Mouse (Mus musculus): ENCODE measurements at regions not wholly inside any gene's neighbourhood (a gene's known extent, or its start where the extent isn't known, plus 50 kb on each side); places are given as distances from the start of the nearest gene placed in this dataset.

DNA sequence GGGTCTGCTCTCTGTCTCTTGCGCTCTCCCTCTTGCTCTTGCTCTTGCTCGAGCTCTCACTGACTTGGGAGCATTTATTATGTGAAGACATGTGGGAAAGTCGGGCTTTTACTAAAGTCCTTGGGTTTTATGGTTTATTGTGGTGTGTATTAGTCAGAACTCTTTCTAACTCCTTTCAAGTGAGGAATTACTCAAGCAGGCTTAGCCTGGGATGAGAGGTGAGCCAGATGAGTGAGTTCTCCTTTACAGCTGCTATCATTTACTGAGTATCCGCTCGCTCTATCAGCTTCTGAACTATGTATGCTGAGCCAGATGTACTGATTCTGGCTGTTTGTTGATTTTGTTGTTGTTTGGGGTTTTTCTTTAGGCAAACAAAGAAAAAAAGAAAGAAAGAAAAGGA lies 190.4 kb upstream of the Zfp637 start:
- Histone ChIP-seq H3K27me3 (replicated peaks) (peaks cover 91% of the 10 kb centered on the region), H3K4me1 (ENCODE audit: control insufficient read depth in 1 of 2, insufficient read depth in 2 of 2) (no peaks in the 10 kb centered on the region), H3K9ac (ENCODE audit: insufficient read depth, low read depth) (no peak overlapping the region), H3K4me2 (ENCODE audit: insufficient read depth, low read depth, poor library complexity, severe bottlenecking) (no peak overlapping the region), H3K9me3 (replicated peaks; ENCODE audit: low read length) (no peaks in the 10 kb centered on the region), H3K4me3 (replicated peaks in 1 of 3; ENCODE audit: low read depth in 2 of 3, low read length in 2 of 3, poor library complexity in 1 of 3) (no peak overlapping the region), H3K36me3 (replicated peaks in 1 of 2; ENCODE audit: control insufficient read depth in 1 of 2, insufficient read depth in 1 of 2, low read length in 1 of 2) (no peaks in the 10 kb centered on the region), H3K79me2 (replicated peaks; ENCODE audit: control insufficient read depth, extremely low read depth, insufficient read depth, poor library complexity, severe bottlenecking) (no peaks in the 10 kb centered on the region), H3K27ac (ENCODE audit: insufficient read depth, low read depth) (no peak overlapping the region)
- dilution Hi-C loops (cut with MboI; ENCODE audit: extremely low pct_ligation_motif_present, extremely low pct_unique_long_range_greater_than_20kb, low sequenced_read_pairs) (no loop called here), in situ Hi-C loops (cut with MboI; ENCODE audit: low pct_ligation_motif_present, low pct_unique_long_range_greater_than_20kb, low sequenced_read_pairs) (no loop called here)
- TF ChIP-seq BHLHE40 (IDR thresholded peaks at IDR 0.05; ENCODE audit: low read depth, low read length) = no peak
- no peak for TF ChIP-seq JUND (conservative IDR thresholded peaks at IDR 0.05; ENCODE audit: low read depth, low read length)
- no peak for TF ChIP-seq GABPA (IDR thresholded peaks at IDR 0.05; ENCODE audit: insufficient replicate concordance, low read depth, low read length)
- TF ChIP-seq UBTF (IDR thresholded peaks at IDR 0.05; ENCODE audit: low read depth, low read length) = no peak
- no peak for TF ChIP-seq KAT2A (IDR thresholded peaks at IDR 0.05; ENCODE audit: insufficient replicate concordance, low read length)
- TF ChIP-seq SMC3 (IDR thresholded peaks at IDR 0.05; ENCODE audit: low read depth, low read length) = no peak
- TF ChIP-seq ZMIZ1 (IDR thresholded peaks at IDR 0.05; ENCODE audit: low read depth, low read length) = no peak
- no peak for TF ChIP-seq CTCF (conservative IDR thresholded peaks at IDR 0.05 in 1 of 2, IDR thresholded peaks at IDR 0.05 in 1 of 2; ENCODE audit: low read depth in 2 of 2, low read length in 2 of 2)
- no peak for DNase-seq (ENCODE audit: extremely low read depth)

DNA sequence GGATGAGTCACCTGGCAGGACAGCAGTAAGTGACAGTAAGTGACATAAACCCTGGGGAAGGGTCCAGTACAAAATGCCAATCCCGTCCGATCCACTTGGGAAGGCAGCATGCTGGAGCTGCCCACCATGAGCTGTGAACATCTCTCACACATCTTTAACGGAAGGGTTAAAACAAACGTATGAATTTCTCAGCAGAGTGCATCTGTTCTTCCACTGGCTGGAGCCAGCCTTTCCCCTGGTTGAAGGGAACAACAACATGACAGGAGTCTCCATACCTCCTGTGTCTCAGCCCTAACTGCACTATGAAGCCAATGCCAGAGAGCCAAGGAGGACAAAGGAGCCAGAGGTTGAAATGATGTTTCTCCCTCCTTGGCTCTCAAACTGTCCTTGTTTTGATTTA lies 189.4 kb upstream of the Zfp637 start:
- TF ChIP-seq IRF4 (IDR thresholded peaks at IDR 0.05; ENCODE audit: low read depth, low read length) (no peak), KAT2A (IDR thresholded peaks at IDR 0.05; ENCODE audit: insufficient replicate concordance, low read length) (no peak), MAX (IDR thresholded peaks at IDR 0.05; ENCODE audit: low read length) (no peak), USF1 (IDR thresholded peaks at IDR 0.05; ENCODE audit: low read depth, low read length) (no peak), ZC3H11A (IDR thresholded peaks at IDR 0.05; ENCODE audit: low read depth, low read length) (no peak)
- in situ Hi-C loops (cut with MboI; ENCODE audit: low pct_ligation_motif_present, low pct_unique_long_range_greater_than_20kb, low sequenced_read_pairs) = no loop called here
- Histone ChIP-seq H3K9me3 (replicated peaks; ENCODE audit: low read length) (no peaks in the 10 kb centered on the region), H3K79me2 (replicated peaks; ENCODE audit: control insufficient read depth, extremely low read depth, insufficient read depth, poor library complexity, severe bottlenecking) (no peaks in the 10 kb centered on the region), H3K27ac (ENCODE audit: insufficient read depth, low read depth) (no peak overlapping the region), H3K9ac (ENCODE audit: insufficient read depth, low read depth) (no peak overlapping the region), H3K27me3 (replicated peaks) (peaks cover 90% of the 10 kb centered on the region), H3K36me3 (replicated peaks in 1 of 2; ENCODE audit: control insufficient read depth in 1 of 2, insufficient read depth in 1 of 2, low read length in 1 of 2) (no peaks in the 10 kb centered on the region), H3K4me2 (ENCODE audit: insufficient read depth, low read depth, poor library complexity, severe bottlenecking) (no peak overlapping the region), H3K4me3 (replicated peaks in 1 of 3; ENCODE audit: low read depth in 2 of 3, low read length in 2 of 3, poor library complexity in 1 of 3) (no peak overlapping the region), H3K4me1 (ENCODE audit: control insufficient read depth in 1 of 2, insufficient read depth in 2 of 2) (no peaks in the 10 kb centered on the region)
- no peak for DNase-seq (ENCODE audit: extremely low read depth)
- dilution Hi-C loops (cut with MboI; ENCODE audit: extremely low pct_ligation_motif_present, extremely low pct_unique_long_range_greater_than_20kb, low sequenced_read_pairs) = no loop called here

DNA sequence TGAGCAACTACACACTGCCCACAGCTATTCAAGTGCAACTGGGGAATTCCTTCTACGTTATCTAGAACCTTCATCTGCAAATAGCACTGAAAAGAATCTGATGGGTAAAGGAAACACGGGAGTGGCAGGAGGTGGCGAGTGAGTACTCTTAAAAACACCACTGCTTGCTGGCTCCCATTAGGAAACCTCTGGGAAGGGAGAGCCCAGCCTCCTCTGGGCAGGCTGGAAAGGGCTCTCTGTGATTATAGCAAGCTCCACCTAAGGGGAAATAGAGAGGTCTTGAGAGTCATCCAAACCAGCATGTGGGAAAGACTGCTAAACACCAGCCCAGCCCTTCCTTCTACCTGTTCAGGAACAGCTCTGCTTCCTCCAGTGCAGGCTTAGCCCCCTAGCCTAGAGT lies 189.0 kb upstream of the Zfp637 start:
- Histone ChIP-seq H3K9ac (ENCODE audit: insufficient read depth, low read depth) (no peak overlapping the region), H3K36me3 (replicated peaks in 1 of 2; ENCODE audit: control insufficient read depth in 1 of 2, insufficient read depth in 1 of 2, low read length in 1 of 2) (no peaks in the 10 kb centered on the region), H3K79me2 (replicated peaks; ENCODE audit: control insufficient read depth, extremely low read depth, insufficient read depth, poor library complexity, severe bottlenecking) (no peaks in the 10 kb centered on the region), H3K27me3 (replicated peaks) (peaks cover 89% of the 10 kb centered on the region), H3K27ac (ENCODE audit: insufficient read depth, low read depth) (no peak overlapping the region), H3K4me2 (ENCODE audit: insufficient read depth, low read depth, poor library complexity, severe bottlenecking) (no peak overlapping the region), H3K4me1 (ENCODE audit: control insufficient read depth in 1 of 2, insufficient read depth in 2 of 2) (no peaks in the 10 kb centered on the region), H3K9me3 (replicated peaks; ENCODE audit: low read length) (no peaks in the 10 kb centered on the region), H3K4me3 (replicated peaks in 1 of 3; ENCODE audit: low read depth in 2 of 3, low read length in 2 of 3, poor library complexity in 1 of 3) (no peak overlapping the region)
- TF ChIP-seq POLR2A (IDR thresholded peaks at IDR 0.05; ENCODE audit: low read depth, low read length) (no peak), BHLHE40 (IDR thresholded peaks at IDR 0.05; ENCODE audit: low read depth, low read length) (no peak), RAD21 (IDR thresholded peaks at IDR 0.05; ENCODE audit: low read depth, low read length) (no peak), EP300 (IDR thresholded peaks at IDR 0.05; ENCODE audit: low read length) (no peak), USF2 (conservative IDR thresholded peaks at IDR 0.05; ENCODE audit: low read depth, low read length) (no peak), GABPA (IDR thresholded peaks at IDR 0.05; ENCODE audit: insufficient replicate concordance, low read depth, low read length) (no peak), CHD1 (IDR thresholded peaks at IDR 0.05; ENCODE audit: low read depth, low read length) (no peak)
- dilution Hi-C loops (cut with MboI; ENCODE audit: extremely low pct_ligation_motif_present, extremely low pct_unique_long_range_greater_than_20kb, low sequenced_read_pairs) (no loop called here), in situ Hi-C loops (cut with MboI; ENCODE audit: low pct_ligation_motif_present, low pct_unique_long_range_greater_than_20kb, low sequenced_read_pairs) (no loop called here)
- no peak for DNase-seq (ENCODE audit: extremely low read depth)
